Mouse (Mus musculus) hindbrain, embryonic 14.5 days (tissue): ENCODE measurements around the gene Dock2. TPM values are rescaled to one million over a fixed set of nuclear protein-coding genes. Genes with fewer than 3 reads are reported as not detected.

Source experiments
- ATAC-seq: fragments of 200-750 bp; cut with Nextera tagmentation; 2 replicates; pipeline ENCODE4 v1.8.0; 2017; ENCODE audit warnings: moderate number of reproducible peaks, mild to moderate bottlenecking, moderate TSS enrichment, moderate library complexity; ENCODE audit not compliant: low FRiP score
- DNase-seq: peaks from one replicate; pipeline ENCODE4 v3.0.0-alpha.2; 2015; ENCODE audit warnings: low spot score
- H3K27ac ChIP-seq: fragments of 300-500 bp; sonication (generic); 2 replicates; pipeline ENCODE4 v1.5.1; 2014; ENCODE audit warnings: mild to moderate bottlenecking, moderate library complexity
- H3K27me3 ChIP-seq: fragments of 300-500 bp; sonication (generic); 2 replicates; pipeline ENCODE4 v1.6.1; 2014; ENCODE audit warnings: mild to moderate bottlenecking, low read length, mixed read lengths; ENCODE audit not compliant: control insufficient read depth, insufficient read depth
- H3K36me3 ChIP-seq: fragments of 300-500 bp; sonication (generic); replicated peaks from 2 replicates; pipeline ENCODE4 v1.6.1; 2014; ENCODE audit not compliant: control insufficient read depth, insufficient read depth
- H3K4me1 ChIP-seq: fragments of 300-500 bp; sonication (generic); replicated peaks from 2 replicates; pipeline ENCODE4 v1.6.1; 2014; ENCODE audit warnings: antibody characterized with exemption, low read length, mixed read lengths; ENCODE audit not compliant: control insufficient read depth, insufficient read depth
- H3K4me2 ChIP-seq: fragments of 300-500 bp; sonication (generic); replicated peaks from 2 replicates; pipeline ENCODE4 v1.6.1; 2014; ENCODE audit warnings: mild to moderate bottlenecking, moderate library complexity
- H3K4me3 ChIP-seq: fragments of 300-500 bp; sonication (generic); replicated peaks from 2 replicates; pipeline ENCODE4 v1.5.1; 2014; ENCODE audit warnings: mild to moderate bottlenecking, low read length
- H3K9ac ChIP-seq: fragments of 300-500 bp; sonication (generic); 2 replicates; pipeline ENCODE4 v1.6.1; 2014
- H3K9me3 ChIP-seq: fragments of 300-500 bp; sonication (generic); 2 replicates; pipeline ENCODE4 v1.6.1; 2016; ENCODE audit warnings: low read length; ENCODE audit not compliant: control insufficient read depth
- WGBS: fragments of 180-500 bp; shearing (Covaris S2); extraction: QIAGEN DNeasy Blood & Tissue Kit; methylation state at CpG from one replicate; pipeline ENCODE4 v1.1.7; 2014; 5-methylcytosine and 5-hydroxymethylcytosine counted together
- polyA plus RNA-seq: library from polyadenylated mRNA; unstranded; fragments of >200 nt; fragmentation: Nextera tagmentation; extraction: Ambion mirVana; gene quantifications from 2 replicates; pipeline ENCODE4 v1.2.1, GENCODE M21; 2014

Gene Dock2
- polyA plus RNA-seq, 1 experiment from 2014 or later, result 0.84 TPM

- Histone ChIP-seq H3K9me3 (no peaks in the 10 kb centered on the region), H3K36me3 (no peaks in the 10 kb centered on the region)
- ATAC-seq, result no peak
Measured at GRCm38 (mm10) chr11:34405311-34405710, 378.4 kb downstream of the Dock2 start.

GRCm38 (mm10) chr11:34401343-34401742, 382.3 kb downstream of the Dock2 start:
- WGBS, result 79% methylated on average over 8 of the region's 8 CpGs
- H3K4me3 ChIP-seq, result no peak overlapping the region
- DNase-seq, result no peak

More at GRCm38 (mm10) chr11:34405311-34405710, 378.4 kb downstream of the Dock2 start:
- 83% methylated on average over 1 of the region's 1 CpGs for WGBS
- H3K27ac ChIP-seq, result no peak overlapping the region
- H3K4me1 ChIP-seq, result peaks cover 5% of the 10 kb centered on the region; the same call in 1 of the 2 replicates
- no peak for DNase-seq
- no peak overlapping the region for H3K9ac ChIP-seq
- H3K27me3 ChIP-seq, result no peaks in the 10 kb centered on the region
- H3K4me3 ChIP-seq, result no peak overlapping the region
- no peak overlapping the region for H3K4me2 ChIP-seq

GRCm38 (mm10) chr11:34398555-34398954, 385.1 kb downstream of the Dock2 start:
- DNase-seq, result no peak
- Histone ChIP-seq H3K36me3 (no peaks in the 10 kb centered on the region), H3K9ac (no peak overlapping the region), H3K9me3 (no peaks in the 10 kb centered on the region), H3K4me3 (no peak overlapping the region), H3K27me3 (no peaks in the 10 kb centered on the region), H3K4me1 (no peaks in the 10 kb centered on the region), H3K27ac (no peak overlapping the region), H3K4me2 (no peak overlapping the region)
- no peak for ATAC-seq
- WGBS, result 92% methylated on average over 2 of the region's 2 CpGs

More at GRCm38 (mm10) chr11:34401343-34401742, 382.3 kb downstream of the Dock2 start:
- Histone ChIP-seq H3K27me3 (no peaks in the 10 kb centered on the region), H3K36me3 (no peaks in the 10 kb centered on the region), H3K4me2 (no peak overlapping the region), H3K9me3 (no peaks in the 10 kb centered on the region), H3K27ac (no peak overlapping the region), H3K9ac (no peak overlapping the region), H3K4me1 (peaks cover 5% of the 10 kb centered on the region; the same call in 1 of the 2 replicates)
- no peak for ATAC-seq

GRCm38 (mm10) chr11:34397661-34398060, 386.0 kb downstream of the Dock2 start:
- no peak overlapping the region for H3K4me2 ChIP-seq
- no peak overlapping the region for H3K4me3 ChIP-seq
- no peaks in the 10 kb centered on the region for H3K4me1 ChIP-seq
- no peaks in the 10 kb centered on the region for H3K27me3 ChIP-seq
- no peak for ATAC-seq
- WGBS, result 91% methylated on average over 5 of the region's 5 CpGs
- no peak overlapping the region for H3K9ac ChIP-seq
- no peaks in the 10 kb centered on the region for H3K9me3 ChIP-seq
- H3K36me3 ChIP-seq, result no peaks in the 10 kb centered on the region
- no peak for DNase-seq
- no peak overlapping the region for H3K27ac ChIP-seq

- H3K27me3 ChIP-seq, result no peaks in the 10 kb centered on the region
- no peak for DNase-seq
- no peaks in the 10 kb centered on the region for H3K9me3 ChIP-seq
- no peak overlapping the region for H3K4me2 ChIP-seq
- no peaks in the 10 kb centered on the region for H3K4me1 ChIP-seq
- no peaks in the 10 kb centered on the region for H3K36me3 ChIP-seq
- H3K4me3 ChIP-seq, result no peak overlapping the region
- ATAC-seq, result no peak
- WGBS, result 89% methylated on average over 3 of the region's 3 CpGs
- no peak overlapping the region for H3K27ac ChIP-seq
- no peak overlapping the region for H3K9ac ChIP-seq
Measured at GRCm38 (mm10) chr11:34395802-34396201, 387.9 kb downstream of the Dock2 start.

GRCm38 (mm10) chr11:34392105-34392504, 391.6 kb downstream of the Dock2 start:
- H3K9me3 ChIP-seq, result no peaks in the 10 kb centered on the region
- no peak overlapping the region for H3K4me2 ChIP-seq
- no peak overlapping the region for H3K4me3 ChIP-seq
- no peaks in the 10 kb centered on the region for H3K36me3 ChIP-seq
- H3K9ac ChIP-seq, result no peak overlapping the region
- 59% methylated on average over 4 of the region's 4 CpGs for WGBS
- H3K27ac ChIP-seq, result no peak overlapping the region
- ATAC-seq, result no peak
- no peaks in the 10 kb centered on the region for H3K27me3 ChIP-seq
- DNase-seq, result no peak
- no peaks in the 10 kb centered on the region for H3K4me1 ChIP-seq

- Histone ChIP-seq H3K4me2 (no peak overlapping the region), H3K9me3 (no peaks in the 10 kb centered on the region), H3K4me3 (no peak overlapping the region), H3K27ac (no peak overlapping the region), H3K36me3 (no peaks in the 10 kb centered on the region), H3K27me3 (no peaks in the 10 kb centered on the region), H3K9ac (no peak overlapping the region), H3K4me1 (no peaks in the 10 kb centered on the region)
- ATAC-seq (no peak), DNase-seq (no peak)
- WGBS, result 95% methylated on average over 6 of the region's 6 CpGs
Measured at GRCm38 (mm10) chr11:34389261-34390116, 394.2 kb downstream of the Dock2 start.

GRCm38 (mm10) chr11:34385001-34385688, 398.5 kb downstream of the Dock2 start:
- Histone ChIP-seq H3K4me1 (no peaks in the 10 kb centered on the region), H3K9ac (no peak overlapping the region), H3K27ac (no peak overlapping the region), H3K27me3 (no peaks in the 10 kb centered on the region), H3K4me2 (no peak overlapping the region), H3K9me3 (no peaks in the 10 kb centered on the region), H3K36me3 (no peaks in the 10 kb centered on the region), H3K4me3 (no peak overlapping the region)
- peak; percentile 67 for DNase-seq
- ATAC-seq, result peak; percentile 77; the same call in 1 of the 2 replicates
- 24% methylated on average over 1 of the region's 1 CpGs for WGBS

GRCm38 (mm10) chr11:34384178-34384577, 399.5 kb downstream of the Dock2 start:
- Histone ChIP-seq H3K9me3 (no peaks in the 10 kb centered on the region), H3K9ac (no peak overlapping the region), H3K4me3 (no peak overlapping the region), H3K4me1 (no peaks in the 10 kb centered on the region), H3K27me3 (no peaks in the 10 kb centered on the region), H3K4me2 (no peak overlapping the region), H3K27ac (no peak overlapping the region), H3K36me3 (no peaks in the 10 kb centered on the region)
- DNase-seq, result no peak
- no peak for ATAC-seq
- WGBS, result 75% methylated on average over 4 of the region's 4 CpGs
